Comparison of ENCODE assay signal across 29 mouse cellular contexts in genomic region chr14:76425422-76425821, GRCm38 (mm10). TPM values are rescaled to one million over a fixed set of nuclear protein-coding genes. Genes with fewer than 3 reads are reported as not detected.
DNase-seq lines count a peak whose midpoint lies in the region; ATAC-seq and TF ChIP-seq lines count a peak whose summit lies in the region.
"Had no signal": no experiment of that assay in that cellular context is flagged by ENCODE, and none has a peak within 500 bp of the region (broad histone marks: within the 10 kb centered on the region; RNA-seq: fewer than 3 reads in every experiment).

No protein-coding gene starts in this region.

- no peak overlapping the region for H3K9ac ChIP-seq in hindbrain, embryonic 13.5 days
- no peak overlapping the region for H3K9ac ChIP-seq in hindbrain, embryonic 14.5 days
- no peak overlapping the region for H3K9ac ChIP-seq in midbrain, postnatal 0 days (replicated peaks; ENCODE audit: low read length, poor library complexity, severe bottlenecking)
- H3K9ac ChIP-seq in midbrain, embryonic 13.5 days (replicated peaks) = no peak overlapping the region
- H3K9ac ChIP-seq in forebrain, embryonic 13.5 days = no peak overlapping the region
- H3K9ac ChIP-seq: forebrain, embryonic 12.5 days; hindbrain, embryonic 15.5 days; liver, embryonic 12.5 days; liver, postnatal 0 days; neural tube, embryonic 12.5 days had no signal

- H3K4me1 ChIP-seq in hindbrain, embryonic 13.5 days (replicated peaks) = peaks cover 62% of the 10 kb centered on the region
- peaks cover 38% of the 10 kb centered on the region for H3K4me1 ChIP-seq in hindbrain, embryonic 14.5 days (replicated peaks; ENCODE audit: control insufficient read depth, insufficient read depth, low read length)
- peaks cover 13% of the 10 kb centered on the region for H3K4me1 ChIP-seq in midbrain, postnatal 0 days (ENCODE audit: insufficient read depth, low read length)
- H3K4me1 ChIP-seq in midbrain, embryonic 13.5 days (replicated peaks) = peaks cover 69% of the 10 kb centered on the region
- H3K4me1 ChIP-seq in forebrain, embryonic 13.5 days = peaks cover 75% of the 10 kb centered on the region

- WGBS in hindbrain, embryonic 13.5 days = 93% methylated on average over 7 of the region's 7 CpGs
- 87% methylated on average over 7 of the region's 7 CpGs for WGBS in hindbrain, embryonic 14.5 days
- WGBS in midbrain, postnatal 0 days = 90% methylated on average over 7 of the region's 7 CpGs
- 91% methylated on average over 7 of the region's 7 CpGs for WGBS in midbrain, embryonic 13.5 days
- WGBS in forebrain, embryonic 13.5 days = 89% methylated on average over 7 of the region's 7 CpGs

- H3K9me3 ChIP-seq in hindbrain, embryonic 13.5 days = no peaks in the 10 kb centered on the region
- H3K9me3 ChIP-seq in hindbrain, embryonic 14.5 days (ENCODE audit: control insufficient read depth, low read length) = no peaks in the 10 kb centered on the region
- no peaks in the 10 kb centered on the region for H3K9me3 ChIP-seq in midbrain, postnatal 0 days (ENCODE audit: low read length)
- H3K9me3 ChIP-seq in midbrain, embryonic 13.5 days = no peaks in the 10 kb centered on the region; the same call in 1 of the 2 replicates
- H3K9me3 ChIP-seq in forebrain, embryonic 13.5 days (replicated peaks) = no peaks in the 10 kb centered on the region
- H3K9me3 ChIP-seq: forebrain, embryonic 12.5 days; hindbrain, embryonic 15.5 days; liver, embryonic 12.5 days; neural tube, embryonic 12.5 days had no signal

- no peak overlapping the region for H3K4me2 ChIP-seq in hindbrain, embryonic 13.5 days
- no peak overlapping the region for H3K4me2 ChIP-seq in hindbrain, embryonic 14.5 days (replicated peaks)
- no peak overlapping the region for H3K4me2 ChIP-seq in midbrain, postnatal 0 days (ENCODE audit: low read depth, low read length, poor library complexity, severe bottlenecking)
- no peak overlapping the region for H3K4me2 ChIP-seq in midbrain, embryonic 13.5 days (replicated peaks)
- no peak overlapping the region for H3K4me2 ChIP-seq in forebrain, embryonic 13.5 days
- H3K4me2 ChIP-seq: forebrain, embryonic 12.5 days; hindbrain, embryonic 15.5 days; liver, embryonic 12.5 days; neural tube, embryonic 12.5 days had no signal

- peaks cover 58% of the 10 kb centered on the region for H3K36me3 ChIP-seq in hindbrain, embryonic 13.5 days
- peaks cover 42% of the 10 kb centered on the region for H3K36me3 ChIP-seq in hindbrain, embryonic 14.5 days (replicated peaks; ENCODE audit: control insufficient read depth, insufficient read depth)
- H3K36me3 ChIP-seq in midbrain, postnatal 0 days (ENCODE audit: insufficient read depth, low read length) = peaks cover 15% of the 10 kb centered on the region; the same call in 1 of the 2 replicates
- peaks cover 62% of the 10 kb centered on the region for H3K36me3 ChIP-seq in midbrain, embryonic 13.5 days
- H3K36me3 ChIP-seq in forebrain, embryonic 13.5 days (ENCODE audit: poor library complexity, severe bottlenecking) = peaks cover 68% of the 10 kb centered on the region

- DNase-seq in hindbrain, embryonic 14.5 days (ENCODE audit: low spot score) = no peak
- no peak for DNase-seq in midbrain, postnatal 0 days (ENCODE audit: low spot score)
- peak; percentile 56 for DNase-seq in ES-CJ7 (ENCODE audit: low read depth, low spot score)
- DNase-seq in ZHBTc4 (ENCODE audit: low read depth, low spot score) = peak; percentile 45
- no peak for DNase-seq in cerebellum, adult 9-10 months
- DNase-seq: adrenal gland, adult 2 months; adrenal gland, postnatal 36 days; B cell, adult 2 months; cerebellum, adult 18-20 months; gastrocnemius, postnatal 36 days; heart, adult 18-20 months; kidney, adult 11 months; kidney, postnatal 14 days; left cerebral cortex, postnatal 4 days; liver, postnatal 0 days; thymus, adult 18-20 months; thymus, postnatal 36 days had no signal

- peak; percentile 30; the same call in 1 of the 2 replicates for TF ChIP-seq CTCF in midbrain, postnatal 0 days (IDR thresholded peaks at IDR 0.05)

- H3K27me3 ChIP-seq in hindbrain, embryonic 13.5 days = no peaks in the 10 kb centered on the region
- no peaks in the 10 kb centered on the region for H3K27me3 ChIP-seq in hindbrain, embryonic 14.5 days (ENCODE audit: control insufficient read depth, insufficient read depth, low read length)
- H3K27me3 ChIP-seq in midbrain, postnatal 0 days (ENCODE audit: insufficient read depth, low read length) = no peaks in the 10 kb centered on the region
- no peaks in the 10 kb centered on the region for H3K27me3 ChIP-seq in midbrain, embryonic 13.5 days
- H3K27me3 ChIP-seq in forebrain, embryonic 13.5 days = no peaks in the 10 kb centered on the region
- H3K27me3 ChIP-seq: forebrain, embryonic 12.5 days; hindbrain, embryonic 15.5 days; liver, embryonic 12.5 days; neural tube, embryonic 12.5 days had no signal

- H3K27ac ChIP-seq in hindbrain, embryonic 13.5 days = 0 out of 2 replicates have a peak overlapping the region, but pooled peaks have one; percentile 52
- H3K27ac ChIP-seq in hindbrain, embryonic 14.5 days = no peak overlapping the region
- H3K27ac ChIP-seq in midbrain, postnatal 0 days (ENCODE audit: low read depth, low read length) = no peak overlapping the region
- H3K27ac ChIP-seq in midbrain, embryonic 13.5 days = no peak overlapping the region
- H3K27ac ChIP-seq in forebrain, embryonic 13.5 days = no peak overlapping the region
- H3K27ac ChIP-seq: hindbrain, embryonic 15.5 days; liver, embryonic 12.5 days; macrophage; neural tube, embryonic 12.5 days had no signal

- no peak for ATAC-seq in hindbrain, embryonic 13.5 days (ENCODE audit: low FRiP score)
- no peak for ATAC-seq in hindbrain, embryonic 14.5 days (ENCODE audit: low FRiP score)
- ATAC-seq in midbrain, postnatal 0 days (ENCODE audit: low FRiP score) = no peak
- no peak for ATAC-seq in midbrain, embryonic 13.5 days
- ATAC-seq in forebrain, embryonic 13.5 days = no peak
- ATAC-seq: activated CD4-positive, CD25-positive, alpha-beta regulatory T cell, adult 4 months; inflammation-experienced regulatory T-cells, adult 6 months; liver, embryonic 12.5 days; liver, postnatal 0 days; lung, postnatal 0 days had no signal

- H3K4me3 ChIP-seq in hindbrain, embryonic 13.5 days = no peak overlapping the region
- H3K4me3 ChIP-seq in hindbrain, embryonic 14.5 days (replicated peaks; ENCODE audit: low read length) = no peak overlapping the region
- no peak overlapping the region for H3K4me3 ChIP-seq in midbrain, postnatal 0 days (ENCODE audit: low read depth, low read length)
- H3K4me3 ChIP-seq in midbrain, embryonic 13.5 days (replicated peaks) = no peak overlapping the region
- no peak overlapping the region for H3K4me3 ChIP-seq in forebrain, embryonic 13.5 days
- H3K4me3 ChIP-seq: forebrain, embryonic 12.5 days; hindbrain, embryonic 15.5 days; liver, embryonic 12.5 days; myocyte; neural tube, embryonic 12.5 days had no signal

RNA-seq across cellular contexts. Expression of gene Tsc22d1, which starts 10.7 kb away (rescaled TPM):
- polyA plus RNA-seq in hindbrain, embryonic 13.5 days (2015; fragmentation: Nextera tagmentation; extraction: Ambion mirVana) = 674 and 689 TPM in 2 replicates
- 891 and 894 TPM in 2 replicates for polyA plus RNA-seq in hindbrain, embryonic 14.5 days (2014; fragmentation: Nextera tagmentation; extraction: Ambion mirVana)
- 574 and 673 TPM in 2 replicates for total RNA-seq in midbrain, postnatal 0 days (2014; rRNA removed)
- 603 and 649 TPM in 2 replicates for polyA plus RNA-seq in midbrain, postnatal 0 days (2015; fragmentation: Nextera tagmentation; extraction: Ambion mirVana)
- polyA plus RNA-seq in midbrain, embryonic 13.5 days (2015; fragmentation: Nextera tagmentation; extraction: Ambion mirVana) = 644 and 657 TPM in 2 replicates
- 475 and 490 TPM in 2 replicates for polyA plus RNA-seq in forebrain, embryonic 13.5 days (2015; fragmentation: Nextera tagmentation; extraction: Ambion mirVana)

Comparison
In these comparisons a context has a peak if more than half of its experiments do, and no peak if none do; other contexts are left out.
1. DNase-seq: peak in ES-CJ7 (single experiment) and ZHBTc4 (single experiment); none in hindbrain, embryonic 14.5 days (single experiment), midbrain, postnatal 0 days (single experiment) and cerebellum, adult 9-10 months (single experiment).